Mouse (Mus musculus): ENCODE data around the gene Pld4. TPM values are rescaled to one million over a fixed set of nuclear protein-coding genes. Genes with fewer than 3 reads are reported as not detected.

The Pld4 gene
- polyA plus RNA-seq, 1 experiment from 2014 or later = 15.0 TPM

DNA sequence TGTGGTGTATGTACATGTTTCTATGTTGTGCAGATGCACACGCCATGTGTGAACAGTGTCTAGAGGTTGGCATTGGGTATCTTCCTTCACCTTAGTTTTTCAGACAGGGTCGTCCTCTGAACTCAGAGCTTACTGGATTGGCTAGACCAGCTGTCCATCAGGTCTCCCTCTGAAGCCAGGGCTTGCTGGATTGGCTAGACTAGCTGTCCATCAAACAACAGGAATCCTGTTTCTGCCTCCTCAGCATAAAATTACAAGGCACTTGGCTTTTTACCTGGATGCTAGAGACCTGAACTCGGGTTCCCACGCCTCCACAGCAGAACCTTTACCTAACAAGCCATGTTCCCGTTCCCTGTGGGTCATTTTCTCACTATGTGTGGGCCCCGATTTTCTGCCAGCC, 8.6 kb downstream of the Pld4 start:
- Histone ChIP-seq H3K9me3 (ENCODE audit: control insufficient read depth, low read length) (no peaks in the 10 kb centered on the region), H3K27me3 (ENCODE audit: control insufficient read depth, insufficient read depth, low read depth, low read length) (no peaks in the 10 kb centered on the region), H3K27ac (ENCODE audit: low read length) (no peak overlapping the region), H3K9ac (ENCODE audit: low read length) (no peak overlapping the region), H3K4me2 (ENCODE audit: low read depth, low read length) (no peak overlapping the region), H3K4me1 (replicated peaks; ENCODE audit: control insufficient read depth, insufficient read depth, low read length) (no peaks in the 10 kb centered on the region), H3K36me3 (ENCODE audit: control insufficient read depth, insufficient read depth, low read length) (no peaks in the 10 kb centered on the region), H3K4me3 (ENCODE audit: low read length) (no peak overlapping the region)
- 77% methylated on average over 6 of the region's 6 CpGs for whole genome bisulfite sequencing
- no peak for ATAC-seq (ENCODE audit: low read depth)

- H3K27ac ChIP-seq (ENCODE audit: low read length) = no peak overlapping the region
- H3K27me3 ChIP-seq (ENCODE audit: control insufficient read depth, insufficient read depth, low read depth, low read length) = no peaks in the 10 kb centered on the region
- ATAC-seq (ENCODE audit: low read depth) = no peak
- no peaks in the 10 kb centered on the region for H3K9me3 ChIP-seq (ENCODE audit: control insufficient read depth, low read length)
- H3K4me3 ChIP-seq (ENCODE audit: low read length) = no peak overlapping the region
- whole genome bisulfite sequencing = 74% methylated on average over 2 of the region's 2 CpGs
- no peak overlapping the region for H3K4me2 ChIP-seq (ENCODE audit: low read depth, low read length)
- no peak overlapping the region for H3K9ac ChIP-seq (ENCODE audit: low read length)
- H3K36me3 ChIP-seq (ENCODE audit: control insufficient read depth, insufficient read depth, low read length) = no peaks in the 10 kb centered on the region
- no peaks in the 10 kb centered on the region for H3K4me1 ChIP-seq (replicated peaks; ENCODE audit: control insufficient read depth, insufficient read depth, low read length)
These were observed 9.3 kb downstream of the Pld4 start for GRCm38 (mm10) chr12:112769751-112770150.

- no peak overlapping the region for H3K9ac ChIP-seq (ENCODE audit: low read length)
These were observed 9.9 kb downstream of the Pld4 start for GRCm38 (mm10) chr12:112770396-112770795.

GRCm38 (mm10) chr12:112772306-112772705, 11.9 kb downstream of the Pld4 start:
- WGBS = 89% methylated on average over 14 of the region's 14 CpGs

More at GRCm38 (mm10) chr12:112770396-112770795, 9.9 kb downstream of the Pld4 start:
- Histone ChIP-seq H3K9me3 (ENCODE audit: control insufficient read depth, low read length) (no peaks in the 10 kb centered on the region), H3K4me1 (replicated peaks; ENCODE audit: control insufficient read depth, insufficient read depth, low read length) (no peaks in the 10 kb centered on the region), H3K4me2 (ENCODE audit: low read depth, low read length) (no peak overlapping the region), H3K4me3 (ENCODE audit: low read length) (no peak overlapping the region), H3K36me3 (ENCODE audit: control insufficient read depth, insufficient read depth, low read length) (no peaks in the 10 kb centered on the region), H3K27me3 (ENCODE audit: control insufficient read depth, insufficient read depth, low read depth, low read length) (no peaks in the 10 kb centered on the region), H3K27ac (ENCODE audit: low read length) (no peak overlapping the region)
- no peak for ATAC-seq (ENCODE audit: low read depth)
- 77% methylated on average over 4 of the region's 4 CpGs for WGBS

DNA sequence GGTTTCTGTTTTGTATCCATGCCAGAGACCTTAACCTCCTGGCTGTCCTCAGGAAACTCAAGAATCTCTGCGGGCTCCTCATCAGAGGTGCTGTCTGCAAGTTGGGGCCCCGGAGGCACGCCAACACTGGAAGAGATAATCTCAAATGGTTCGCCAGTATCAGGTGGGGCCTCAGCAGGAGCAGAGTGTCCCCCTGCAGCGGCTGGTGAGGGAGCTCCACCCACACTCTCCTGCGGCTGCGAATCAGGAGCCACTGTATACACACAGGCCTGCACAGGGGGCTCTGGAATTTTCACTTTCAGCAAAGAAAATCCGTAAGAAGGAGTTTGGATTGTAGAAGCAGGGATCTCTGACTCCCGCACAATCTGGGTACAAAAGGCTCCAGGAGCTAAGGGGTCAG, 12.9 kb downstream of the Pld4 start:
- Histone ChIP-seq H3K9ac (ENCODE audit: low read length) (no peak overlapping the region), H3K4me3 (ENCODE audit: low read length) (no peak overlapping the region), H3K9me3 (ENCODE audit: control insufficient read depth, low read length) (0 out of 2 replicates have a peak, but pooled peaks cover 2% of the 10 kb centered on the region), H3K4me2 (ENCODE audit: low read depth, low read length) (no peak overlapping the region), H3K4me1 (replicated peaks; ENCODE audit: control insufficient read depth, insufficient read depth, low read length) (no peaks in the 10 kb centered on the region), H3K36me3 (ENCODE audit: control insufficient read depth, insufficient read depth, low read length) (no peaks in the 10 kb centered on the region), H3K27me3 (ENCODE audit: control insufficient read depth, insufficient read depth, low read depth, low read length) (no peaks in the 10 kb centered on the region), H3K27ac (ENCODE audit: low read length) (no peak overlapping the region)
- WGBS = 22% methylated on average over 9 of the region's 9 CpGs
- ATAC-seq (ENCODE audit: low read depth) = no peak

More at GRCm38 (mm10) chr12:112772306-112772705, 11.9 kb downstream of the Pld4 start:
- H3K4me1 ChIP-seq (replicated peaks; ENCODE audit: control insufficient read depth, insufficient read depth, low read length) = no peaks in the 10 kb centered on the region
- no peaks in the 10 kb centered on the region for H3K27me3 ChIP-seq (ENCODE audit: control insufficient read depth, insufficient read depth, low read depth, low read length)
- H3K36me3 ChIP-seq (ENCODE audit: control insufficient read depth, insufficient read depth, low read length) = no peaks in the 10 kb centered on the region
- no peak overlapping the region for H3K27ac ChIP-seq (ENCODE audit: low read length)
- no peak overlapping the region for H3K4me3 ChIP-seq (ENCODE audit: low read length)
- no peak for ATAC-seq (ENCODE audit: low read depth)
- H3K9me3 ChIP-seq (ENCODE audit: control insufficient read depth, low read length) = 0 out of 2 replicates have a peak, but pooled peaks cover 2% of the 10 kb centered on the region
- H3K4me2 ChIP-seq (ENCODE audit: low read depth, low read length) = no peak overlapping the region
- H3K9ac ChIP-seq (ENCODE audit: low read length) = no peak overlapping the region

DNA sequence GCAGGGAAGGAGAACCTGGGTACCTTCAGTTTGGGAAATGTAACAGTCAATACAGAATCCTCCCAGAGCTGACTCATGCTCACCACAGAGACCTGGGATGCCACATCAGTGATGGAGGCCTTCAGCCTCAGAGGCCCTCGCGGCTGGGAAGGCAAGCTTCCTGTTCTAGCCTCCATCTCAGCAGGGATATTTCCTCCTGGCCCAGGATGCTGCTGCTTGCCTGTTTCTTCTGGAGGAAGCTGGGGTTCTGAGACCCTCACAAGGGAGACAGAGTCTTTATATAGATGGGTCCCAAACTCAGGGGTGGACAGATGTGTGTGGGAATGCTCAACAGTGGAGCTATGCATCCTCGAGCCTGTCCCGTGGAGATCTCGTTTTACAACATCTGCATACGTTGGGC, 13.6 kb downstream of the Pld4 start:
- 81% methylated on average over 6 of the region's 6 CpGs for WGBS
- no peak for ATAC-seq (ENCODE audit: low read depth)
- Histone ChIP-seq H3K4me1 (replicated peaks; ENCODE audit: control insufficient read depth, insufficient read depth, low read length) (no peaks in the 10 kb centered on the region), H3K27ac (ENCODE audit: low read length) (no peak overlapping the region), H3K27me3 (ENCODE audit: control insufficient read depth, insufficient read depth, low read depth, low read length) (no peaks in the 10 kb centered on the region), H3K4me2 (ENCODE audit: low read depth, low read length) (no peak overlapping the region), H3K4me3 (ENCODE audit: low read length) (no peak overlapping the region), H3K9ac (ENCODE audit: low read length) (no peak overlapping the region), H3K9me3 (ENCODE audit: control insufficient read depth, low read length) (0 out of 2 replicates have a peak, but pooled peaks cover 2% of the 10 kb centered on the region), H3K36me3 (ENCODE audit: control insufficient read depth, insufficient read depth, low read length) (no peaks in the 10 kb centered on the region)

- H3K27me3 ChIP-seq (ENCODE audit: control insufficient read depth, insufficient read depth, low read depth, low read length) = no peaks in the 10 kb centered on the region
- H3K36me3 ChIP-seq (ENCODE audit: control insufficient read depth, insufficient read depth, low read length) = no peaks in the 10 kb centered on the region
- ATAC-seq (ENCODE audit: low read depth) = no peak
- H3K4me1 ChIP-seq (replicated peaks; ENCODE audit: control insufficient read depth, insufficient read depth, low read length) = no peaks in the 10 kb centered on the region
- H3K4me2 ChIP-seq (ENCODE audit: low read depth, low read length) = no peak overlapping the region
- no peak overlapping the region for H3K9ac ChIP-seq (ENCODE audit: low read length)
- no peak overlapping the region for H3K4me3 ChIP-seq (ENCODE audit: low read length)
- WGBS = 89% methylated on average over 10 of the region's 10 CpGs
- no peak overlapping the region for H3K27ac ChIP-seq (ENCODE audit: low read length)
- 0 out of 2 replicates have a peak, but pooled peaks cover 2% of the 10 kb centered on the region for H3K9me3 ChIP-seq (ENCODE audit: control insufficient read depth, low read length)
These were observed 14.0 kb downstream of the Pld4 start for GRCm38 (mm10) chr12:112774481-112774880.

- H3K4me3 ChIP-seq (ENCODE audit: low read length) = no peak overlapping the region
- 62% methylated on average over 8 of the region's 8 CpGs for WGBS
- H3K27me3 ChIP-seq (ENCODE audit: control insufficient read depth, insufficient read depth, low read depth, low read length) = no peaks in the 10 kb centered on the region; the same call in 1 of the 2 replicates
- no peaks in the 10 kb centered on the region for H3K9me3 ChIP-seq (ENCODE audit: control insufficient read depth, low read length)
- peaks cover 19% of the 10 kb centered on the region for H3K4me1 ChIP-seq (replicated peaks; ENCODE audit: control insufficient read depth, insufficient read depth, low read length)
- H3K36me3 ChIP-seq (ENCODE audit: control insufficient read depth, insufficient read depth, low read length) = no peaks in the 10 kb centered on the region
- no peak for ATAC-seq (ENCODE audit: low read depth)
- H3K4me2 ChIP-seq (ENCODE audit: low read depth, low read length) = no peak overlapping the region
- no peak overlapping the region for H3K9ac ChIP-seq (ENCODE audit: low read length)
- no peak overlapping the region for H3K27ac ChIP-seq (ENCODE audit: low read length)
These were observed 30.6 kb downstream of the Pld4 start for GRCm38 (mm10) chr12:112791026-112791425.

- WGBS = 52% methylated on average over 13 of the region's 13 CpGs
- Histone ChIP-seq H3K36me3 (ENCODE audit: control insufficient read depth, insufficient read depth, low read length) (no peaks in the 10 kb centered on the region), H3K27ac (ENCODE audit: low read length) (peak overlapping the region; percentile 50), H3K27me3 (ENCODE audit: control insufficient read depth, insufficient read depth, low read depth, low read length) (peaks cover 7% of the 10 kb centered on the region), H3K9me3 (ENCODE audit: control insufficient read depth, low read length) (no peaks in the 10 kb centered on the region), H3K9ac (ENCODE audit: low read length) (peak overlapping the region; percentile 28; the same call in 1 of the 2 replicates), H3K4me2 (ENCODE audit: low read depth, low read length) (no peak overlapping the region), H3K4me3 (ENCODE audit: low read length) (no peak overlapping the region), H3K4me1 (replicated peaks; ENCODE audit: control insufficient read depth, insufficient read depth, low read length) (peaks cover 38% of the 10 kb centered on the region)
- ATAC-seq (ENCODE audit: low read depth) = peak; percentile 59
These were observed 33.3 kb downstream of the Pld4 start for GRCm38 (mm10) chr12:112793601-112794355.
